Mouse (Mus musculus) liver, embryonic 12.5 days (tissue): Measurements from ENCODE around the gene Mpzl1. TPM values are rescaled to one million over a fixed set of nuclear protein-coding genes. Genes with fewer than 3 reads are reported as not detected.
"Not testable (repeated sequence)": the region's sequence is repeated elsewhere in the genome, so short reads cannot be mapped to it uniquely, and the experiment has no call there.

ENCODE experiments used
- ATAC-seq: fragments of 200-750 bp; cut with Nextera tagmentation; 2 replicates; pipeline ENCODE4 v1.8.0; 2017; ENCODE audit warnings: moderate number of reproducible peaks, mild to moderate bottlenecking, moderate library complexity
- H3K27ac ChIP-seq: fragments of 300-500 bp; sonication (generic); 2 replicates; pipeline ENCODE4 v1.5.1; 2016; ENCODE audit warnings: mild to moderate bottlenecking
- H3K27me3 ChIP-seq: fragments of 300-500 bp; sonication (generic); replicated peaks from 2 replicates; pipeline ENCODE4 v1.6.1; 2016; ENCODE audit warnings: mild to moderate bottlenecking, moderate library complexity
- H3K36me3 ChIP-seq: fragments of 300-500 bp; sonication (generic); 2 replicates; pipeline ENCODE4 v1.6.1; 2016; ENCODE audit warnings: mild to moderate bottlenecking, moderate library complexity
- H3K4me1 ChIP-seq: fragments of 300-500 bp; sonication (generic); 2 replicates; pipeline ENCODE4 v1.6.1; 2016
- H3K4me2 ChIP-seq: fragments of 300-500 bp; sonication (generic); 2 replicates; pipeline ENCODE4 v1.6.1; 2016; ENCODE audit warnings: mild to moderate bottlenecking, moderate library complexity
- H3K4me3 ChIP-seq: fragments of 300-500 bp; sonication (generic); 2 replicates; pipeline ENCODE4 v1.5.1; 2016; ENCODE audit warnings: mild to moderate bottlenecking, moderate library complexity
- H3K9ac ChIP-seq: fragments of 300-500 bp; sonication (generic); 2 replicates; pipeline ENCODE4 v1.6.1; 2016; ENCODE audit warnings: mild to moderate bottlenecking, moderate library complexity
- H3K9me3 ChIP-seq: fragments of 300-500 bp; sonication (generic); replicated peaks from 2 replicates; pipeline ENCODE4 v1.6.1; 2016; ENCODE audit warnings: mild to moderate bottlenecking, moderate library complexity
- WGBS: fragments of 180-500 bp; shearing (Covaris S2); methylation state at CpG from one replicate; pipeline ENCODE4 v1.1.7; 2016; ENCODE audit not compliant: insufficient replicate concordance; 5-methylcytosine and 5-hydroxymethylcytosine counted together
- polyA plus RNA-seq: library from polyadenylated mRNA; unstranded; fragments of >200 nt; fragmentation: Nextera tagmentation; extraction: Ambion mirVana; gene quantifications from 2 replicates; pipeline ENCODE4 v1.2.1, GENCODE M21; 2016

Mpzl1 gene
- 49.3 and 50.3 TPM in 2 replicates for polyA plus RNA-seq

DNA sequence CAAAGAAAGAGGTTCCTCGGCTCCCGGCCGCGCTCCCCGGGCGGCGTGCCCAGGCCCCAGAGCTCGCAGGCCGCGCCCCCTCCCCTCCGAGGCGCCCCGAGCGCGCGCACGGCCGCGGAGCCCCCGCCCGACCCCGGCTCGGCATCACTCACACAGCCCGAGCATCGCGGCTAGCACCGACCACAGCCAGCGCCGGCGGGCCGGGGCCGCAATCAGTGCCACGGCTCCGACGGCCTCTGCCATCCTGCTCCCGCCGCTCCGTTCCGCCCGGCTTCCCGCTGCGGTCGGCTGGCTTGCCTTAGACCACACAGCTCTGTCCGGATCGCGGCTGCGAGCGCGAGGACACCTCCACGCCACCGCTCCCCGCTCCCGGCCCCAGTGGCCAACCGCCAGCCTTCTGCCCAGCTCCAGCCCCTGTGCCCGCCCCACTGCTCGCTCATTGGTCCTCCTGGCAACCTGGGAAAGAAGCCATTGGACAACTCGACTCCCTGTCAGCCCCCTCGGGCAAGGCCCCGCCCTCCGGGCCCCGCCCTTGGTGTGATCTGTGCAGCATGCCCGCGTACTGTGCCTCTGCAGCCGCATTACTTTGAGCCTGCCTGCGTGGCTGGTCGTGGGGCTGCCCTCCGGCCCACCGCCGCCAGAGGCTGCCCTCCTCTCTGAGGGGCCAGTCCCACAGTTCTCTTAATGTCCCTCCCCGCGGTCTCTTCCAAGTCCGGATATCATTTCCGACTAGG, at the start of gene Mpzl1:
Gene Mpzl1 (minus strand): TSS at position 388 of the 734 bp plus-strand sequence.
- Histone ChIP-seq H3K4me1 (peaks cover 65% of the 10 kb centered on the region), H3K27ac (peak within 1 kb of the TSS; percentile 77), H3K4me2 (peak within 1 kb of the TSS; percentile 100), H3K4me3 (peak within 1 kb of the TSS; percentile 83), H3K36me3 (no peaks in the 10 kb centered on the region), H3K9me3 (no peaks in the 10 kb centered on the region), H3K27me3 (peaks cover 10% of the 10 kb centered on the region; the same call in 1 of the 2 replicates), H3K9ac (peak within 1 kb of the TSS; percentile 80)
- ATAC-seq = peak; percentile 99
- WGBS = under 1% methylated on average over 70 of the region's 73 CpGs

DNA sequence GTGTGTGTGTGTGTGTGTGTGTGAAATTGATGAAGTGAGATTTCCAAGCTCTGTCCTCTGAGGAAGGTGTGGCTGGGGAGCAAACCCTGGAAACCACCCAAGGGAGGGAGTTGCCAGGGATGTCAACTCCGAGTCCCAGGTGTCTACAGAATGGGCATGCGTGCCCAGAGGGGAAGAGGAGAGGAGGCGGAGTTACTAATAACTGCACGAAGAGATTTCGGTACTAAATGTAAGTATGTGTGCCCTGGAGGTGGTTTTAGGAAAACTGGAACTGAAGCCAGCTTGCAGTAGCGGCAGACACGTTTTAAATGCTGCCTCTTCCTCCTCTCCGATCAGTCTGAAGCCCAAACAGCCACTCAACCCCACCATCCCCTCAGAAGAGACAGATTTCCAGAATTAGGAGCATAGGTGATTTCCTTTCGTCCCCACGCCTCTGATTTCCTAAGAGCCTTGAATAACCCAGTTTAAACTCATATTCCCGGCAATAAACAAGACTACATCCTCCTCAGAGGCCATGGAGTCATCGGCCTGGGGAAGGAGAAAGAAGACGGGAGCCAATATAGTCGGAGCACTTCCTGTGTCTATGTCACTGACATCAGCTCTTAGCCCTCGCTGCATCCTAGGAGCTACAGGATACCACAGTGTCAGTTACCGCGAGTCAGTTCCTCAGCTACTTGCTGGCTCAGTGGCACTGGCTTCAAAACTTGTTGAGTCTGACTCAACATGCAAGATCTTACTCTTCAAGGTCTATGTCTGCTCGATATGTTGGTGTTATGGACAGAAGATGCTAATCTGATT, 47.9 kb upstream of the Mpzl1 start:
- ATAC-seq = peak; percentile 18; the same call in 1 of the 2 replicates
- Histone ChIP-seq H3K4me1 (peaks cover 18% of the 10 kb centered on the region), H3K4me2 (no peak overlapping the region), H3K36me3 (peaks cover 5% of the 10 kb centered on the region; the same call in 1 of the 2 replicates), H3K4me3 (no peak overlapping the region), H3K9me3 (no peaks in the 10 kb centered on the region), H3K27ac (no peak overlapping the region), H3K27me3 (no peaks in the 10 kb centered on the region), H3K9ac (no peak overlapping the region)
- whole genome bisulfite sequencing = 55% methylated on average over 18 of the region's 18 CpGs

DNA sequence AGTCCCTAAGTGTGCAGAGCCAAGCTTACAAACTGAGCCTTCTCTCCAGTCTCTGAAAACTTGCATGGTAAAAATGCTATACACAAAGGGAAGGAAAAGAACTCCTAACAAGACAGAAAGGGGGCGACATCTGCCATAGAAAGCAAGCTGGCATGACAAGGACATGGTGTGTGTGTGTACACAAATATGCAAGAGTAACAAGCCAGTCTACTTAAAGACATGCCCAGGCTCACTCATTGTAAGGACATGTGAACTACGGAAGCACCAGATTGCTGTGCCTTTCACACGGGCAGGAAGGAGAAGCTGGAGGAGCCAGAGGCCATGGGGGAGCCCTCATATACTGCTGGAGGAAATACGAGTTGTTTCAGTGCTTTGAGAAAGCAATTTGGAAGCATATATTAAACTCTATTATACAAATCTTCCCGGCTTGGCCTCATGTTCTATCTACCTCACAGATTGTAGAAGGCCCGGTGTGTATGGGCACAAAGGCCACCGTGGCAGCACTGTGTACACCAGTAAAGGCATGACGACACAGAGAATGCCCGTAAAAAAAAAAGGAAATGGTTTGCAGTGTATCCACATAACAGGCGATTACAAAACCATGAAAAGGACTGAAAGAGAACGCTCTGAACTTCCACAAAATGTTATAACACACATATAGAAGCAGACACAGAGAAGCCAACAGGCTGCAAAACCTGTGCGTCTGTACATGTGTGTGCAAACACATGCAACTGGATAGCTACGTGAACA, 46.9 kb upstream of the Mpzl1 start:
- ATAC-seq = no peak

DNA sequence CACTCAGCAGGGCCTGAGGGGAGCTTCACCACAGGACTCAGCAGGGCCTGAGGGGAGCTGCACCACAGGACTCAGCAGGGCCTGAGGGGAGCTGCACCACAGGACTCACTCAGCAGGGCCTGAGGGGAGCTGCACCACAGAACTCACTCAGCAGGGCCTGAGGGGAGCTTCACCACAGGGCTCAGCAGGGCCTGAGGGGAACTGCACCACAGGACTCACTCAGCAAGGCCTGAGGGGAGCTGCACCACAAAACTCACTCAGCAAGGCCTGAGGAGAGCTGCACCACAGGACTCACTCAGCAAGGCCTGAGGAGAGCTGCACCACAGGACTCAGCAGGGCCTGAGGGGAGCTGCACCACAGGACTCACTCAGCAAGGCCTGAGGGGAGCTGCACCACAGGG, 45.7 kb upstream of the Mpzl1 start:
- H3K36me3 ChIP-seq, H3K9me3 ChIP-seq, ATAC-seq, H3K4me3 ChIP-seq, H3K9ac ChIP-seq, H3K4me2 ChIP-seq, H3K27me3 ChIP-seq: not testable (repeated sequence)
- H3K27ac ChIP-seq = 0 out of 2 replicates have a peak overlapping the region, but pooled peaks have one; percentile 8
- peaks cover 22% of the 10 kb centered on the region; the same call in 1 of the 2 replicates for H3K4me1 ChIP-seq

More for the DNA sequence above, 46.9 kb upstream of the Mpzl1 start:
- WGBS = 47% methylated on average over 13 of the region's 13 CpGs
- Histone ChIP-seq H3K4me2 (no peak overlapping the region), H3K9ac (no peak overlapping the region), H3K27ac (peak overlapping the region; percentile 43; the same call in 1 of the 2 replicates), H3K36me3 (peaks cover 5% of the 10 kb centered on the region; the same call in 1 of the 2 replicates), H3K4me3 (no peak overlapping the region), H3K27me3 (no peaks in the 10 kb centered on the region), H3K9me3 (no peaks in the 10 kb centered on the region), H3K4me1 (peaks cover 18% of the 10 kb centered on the region; the same call in 1 of the 2 replicates)

DNA sequence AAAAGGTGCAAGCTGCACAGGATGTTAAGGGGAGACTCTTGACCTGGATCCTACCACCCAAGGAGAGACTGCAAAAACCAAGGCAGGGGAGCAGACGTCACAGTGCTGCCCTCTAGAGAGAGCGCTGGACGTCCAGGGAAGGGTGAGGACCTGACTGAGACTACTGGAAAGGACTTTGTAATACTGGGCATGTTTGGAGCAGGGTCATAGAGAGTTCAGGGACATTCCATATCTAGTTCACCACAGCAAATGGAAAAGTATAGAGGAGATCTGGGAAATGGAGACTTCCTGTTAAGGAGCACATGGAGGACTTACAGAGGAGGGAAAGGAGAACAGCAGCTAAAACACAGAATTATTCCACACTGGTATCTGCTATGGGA, 45.3 kb upstream of the Mpzl1 start:
- H3K27me3 ChIP-seq = no peaks in the 10 kb centered on the region
- ATAC-seq = no peak
- H3K9ac ChIP-seq = no peak overlapping the region
- WGBS = 61% methylated on average over 3 of the region's 3 CpGs
- peaks cover 22% of the 10 kb centered on the region; the same call in 1 of the 2 replicates for H3K4me1 ChIP-seq
- H3K9me3 ChIP-seq = no peaks in the 10 kb centered on the region
- no peak overlapping the region for H3K27ac ChIP-seq
- no peak overlapping the region for H3K4me3 ChIP-seq
- no peak overlapping the region for H3K4me2 ChIP-seq
- peaks cover 5% of the 10 kb centered on the region; the same call in 1 of the 2 replicates for H3K36me3 ChIP-seq

DNA sequence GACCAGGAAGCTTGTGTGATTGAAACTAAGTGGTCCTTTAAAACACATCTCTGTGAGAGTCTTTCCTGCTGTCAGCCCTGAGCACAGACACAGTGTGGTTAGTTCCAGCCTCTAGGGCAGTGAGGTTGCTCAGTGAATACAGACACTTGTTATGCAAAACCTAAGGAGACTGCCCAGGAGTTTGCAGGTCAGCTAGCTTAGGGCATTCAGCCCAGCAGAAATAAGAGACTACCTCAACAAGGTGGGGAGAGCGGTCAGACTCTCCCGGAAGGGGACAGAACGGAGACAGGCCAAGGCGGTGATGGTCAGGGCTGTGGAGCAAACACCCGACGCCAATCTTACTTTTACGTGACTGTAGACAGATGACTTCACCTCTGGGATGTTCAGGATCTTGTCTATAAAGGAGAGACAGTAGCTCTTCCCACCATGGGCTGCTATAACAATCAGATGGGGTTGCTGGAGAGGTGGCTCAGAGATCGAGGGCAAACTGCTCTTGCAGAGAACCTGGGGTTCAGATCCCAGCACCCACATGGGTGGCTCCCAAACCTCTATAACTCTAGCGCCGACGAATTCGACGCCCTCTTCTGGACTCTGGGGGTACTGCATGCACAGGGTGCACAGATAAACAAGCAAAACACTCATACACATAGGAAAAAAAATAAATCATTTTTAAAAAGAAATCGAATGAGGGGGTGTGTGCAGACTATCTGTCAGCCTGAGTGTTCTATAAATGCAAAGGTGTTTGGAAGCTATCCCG, 44.7 kb upstream of the Mpzl1 start:
- no peak overlapping the region for H3K27ac ChIP-seq
- no peaks in the 10 kb centered on the region for H3K27me3 ChIP-seq
- no peaks in the 10 kb centered on the region for H3K9me3 ChIP-seq
- H3K9ac ChIP-seq = no peak overlapping the region
- ATAC-seq = no peak
- no peak overlapping the region for H3K4me3 ChIP-seq
- peaks cover 5% of the 10 kb centered on the region; the same call in 1 of the 2 replicates for H3K36me3 ChIP-seq
- H3K4me2 ChIP-seq = no peak overlapping the region
- 71% methylated on average over 15 of the region's 15 CpGs for WGBS
- peaks cover 22% of the 10 kb centered on the region; the same call in 1 of the 2 replicates for H3K4me1 ChIP-seq

DNA sequence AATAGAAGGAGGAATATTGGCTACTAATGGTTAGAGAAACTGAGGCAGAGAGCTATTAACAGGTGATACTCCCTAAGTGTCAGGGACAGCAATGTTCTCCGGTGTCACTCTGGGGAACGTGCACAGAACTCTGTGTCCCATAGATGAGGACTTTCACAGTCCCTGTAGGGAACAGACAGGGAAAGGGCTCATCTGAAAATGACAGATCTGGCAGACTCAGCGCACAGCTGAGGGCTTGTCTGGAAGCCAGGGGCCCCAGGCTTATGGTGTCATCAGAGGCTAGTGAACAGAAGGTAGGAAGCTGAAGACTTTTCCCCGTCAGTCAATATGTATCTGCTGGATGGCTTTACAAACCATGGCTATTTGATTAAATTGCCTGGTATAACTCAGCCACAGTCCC, 43.2 kb upstream of the Mpzl1 start:
- 79% methylated on average over 4 of the region's 4 CpGs for WGBS
- Histone ChIP-seq H3K36me3 (peaks cover 5% of the 10 kb centered on the region; the same call in 1 of the 2 replicates), H3K9ac (no peak overlapping the region), H3K4me1 (peaks cover 22% of the 10 kb centered on the region; the same call in 1 of the 2 replicates), H3K9me3 (no peaks in the 10 kb centered on the region), H3K4me3 (no peak overlapping the region), H3K4me2 (no peak overlapping the region), H3K27me3 (no peaks in the 10 kb centered on the region), H3K27ac (no peak overlapping the region)
- no peak for ATAC-seq

DNA sequence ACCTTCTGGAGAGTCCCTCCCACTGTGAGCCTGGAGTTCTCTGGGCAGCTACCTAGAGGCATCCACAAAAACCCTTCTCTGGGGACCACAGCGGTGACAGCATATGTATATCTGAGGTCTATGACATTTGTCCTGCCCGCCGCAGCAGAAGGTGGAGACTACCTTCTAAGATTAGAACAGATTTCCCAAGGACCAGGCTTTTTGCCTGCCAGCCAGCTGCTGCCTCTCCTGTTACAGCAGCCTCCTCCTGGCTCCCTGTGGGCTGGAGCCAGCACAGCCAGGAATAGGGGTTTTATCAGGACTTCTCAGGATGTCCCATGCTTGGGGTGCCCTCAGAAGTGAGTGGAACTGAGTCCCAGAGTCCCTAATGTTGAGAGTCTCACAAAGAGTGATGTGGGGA, 42.7 kb upstream of the Mpzl1 start:
- no peak overlapping the region for H3K4me2 ChIP-seq
- H3K9ac ChIP-seq = no peak overlapping the region
- H3K9me3 ChIP-seq = no peaks in the 10 kb centered on the region
- ATAC-seq = no peak
- H3K27me3 ChIP-seq = no peaks in the 10 kb centered on the region
- no peak overlapping the region for H3K4me3 ChIP-seq
- H3K36me3 ChIP-seq = peaks cover 5% of the 10 kb centered on the region; the same call in 1 of the 2 replicates
- peaks cover 18% of the 10 kb centered on the region; the same call in 1 of the 2 replicates for H3K4me1 ChIP-seq
- H3K27ac ChIP-seq = no peak overlapping the region
- 60% methylated on average over 3 of the region's 3 CpGs for WGBS

DNA sequence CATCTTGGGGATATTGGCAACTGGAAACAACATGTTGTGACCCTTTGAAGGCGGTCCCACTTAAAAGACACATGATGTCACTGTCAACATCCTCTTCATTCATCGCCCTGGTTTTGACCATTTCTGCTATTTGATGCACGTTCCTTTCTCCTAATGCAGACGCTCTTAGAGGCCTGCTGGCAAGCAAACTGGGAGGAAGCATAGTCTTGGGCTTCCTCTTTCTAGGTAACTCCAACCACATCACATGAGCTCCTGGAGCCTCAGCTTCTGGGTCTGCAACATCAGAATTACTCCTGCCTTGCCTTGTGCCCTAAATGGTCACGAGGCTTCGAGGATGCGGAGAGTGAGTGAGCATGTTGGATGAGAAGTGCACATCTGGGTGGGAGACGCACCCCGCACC, 40.8 kb upstream of the Mpzl1 start:
- Histone ChIP-seq H3K9ac (no peak overlapping the region), H3K27ac (no peak overlapping the region), H3K27me3 (no peaks in the 10 kb centered on the region), H3K9me3 (no peaks in the 10 kb centered on the region), H3K4me3 (no peak overlapping the region), H3K4me1 (peaks cover 6% of the 10 kb centered on the region; the same call in 1 of the 2 replicates), H3K36me3 (peaks cover 5% of the 10 kb centered on the region; the same call in 1 of the 2 replicates), H3K4me2 (no peak overlapping the region)
- no peak for ATAC-seq
- 55% methylated on average over 9 of the region's 9 CpGs for WGBS

DNA sequence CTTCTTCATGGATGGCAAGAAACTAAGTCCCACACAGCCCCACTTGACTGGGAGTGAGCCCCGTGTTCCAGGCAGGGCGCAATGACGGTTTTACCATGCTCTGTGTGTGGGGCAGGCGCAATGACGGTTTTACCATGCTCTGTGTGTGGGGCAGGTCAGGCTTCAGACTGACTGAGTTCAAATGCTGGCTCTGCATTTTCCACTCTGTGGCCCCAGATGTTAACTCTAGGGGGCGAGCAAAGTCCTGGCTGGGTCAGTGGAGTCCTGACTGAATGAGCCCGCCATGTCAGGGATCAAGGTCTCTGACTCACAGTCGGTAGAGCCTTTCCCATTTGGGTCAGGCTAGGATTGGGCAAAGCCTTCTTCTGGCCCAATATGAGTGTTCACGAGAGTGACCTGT, 38.0 kb upstream of the Mpzl1 start:
- WGBS = 66% methylated on average over 9 of the region's 9 CpGs
- no peaks in the 10 kb centered on the region for H3K9me3 ChIP-seq
- H3K27ac ChIP-seq = no peak overlapping the region
- H3K4me2 ChIP-seq = no peak overlapping the region
- ATAC-seq = no peak
- H3K9ac ChIP-seq = no peak overlapping the region
- no peaks in the 10 kb centered on the region for H3K27me3 ChIP-seq
- peaks cover 4% of the 10 kb centered on the region; the same call in 1 of the 2 replicates for H3K4me1 ChIP-seq
- H3K4me3 ChIP-seq = no peak overlapping the region
- no peaks in the 10 kb centered on the region for H3K36me3 ChIP-seq

DNA sequence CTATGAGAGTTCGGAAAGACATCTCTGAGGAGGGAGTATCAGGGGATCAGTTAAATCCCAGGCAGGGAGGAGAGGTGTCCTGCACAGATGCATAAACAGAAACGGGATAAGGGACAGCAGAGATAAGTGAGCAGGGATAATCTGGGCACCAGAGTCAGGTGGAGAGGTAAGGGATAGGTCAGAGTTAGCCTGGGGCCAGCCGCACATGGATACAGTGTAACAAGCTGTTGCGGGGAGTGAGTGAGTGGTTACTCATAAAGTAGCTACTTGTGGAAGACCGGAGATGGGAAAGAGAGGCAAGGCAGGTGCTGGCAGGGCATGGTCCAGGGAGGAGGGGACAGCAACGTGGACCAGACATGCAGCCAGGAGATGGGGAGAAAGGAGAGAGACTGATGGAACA, 35.7 kb upstream of the Mpzl1 start:
- Histone ChIP-seq H3K4me1 (no peaks in the 10 kb centered on the region), H3K4me2 (no peak overlapping the region), H3K27me3 (no peaks in the 10 kb centered on the region), H3K9me3 (no peaks in the 10 kb centered on the region), H3K27ac (no peak overlapping the region), H3K36me3 (no peaks in the 10 kb centered on the region), H3K4me3 (no peak overlapping the region), H3K9ac (no peak overlapping the region)
- WGBS = 66% methylated on average over 6 of the region's 6 CpGs
- ATAC-seq = no peak
